Mouse (Mus musculus): ENCODE measurements around the gene Syt14. TPM values are rescaled to one million over a fixed set of nuclear protein-coding genes. Genes with fewer than 3 reads are reported as not detected.

Syt14 gene
- polyA plus RNA-seq, 2 experiments: 2.2 to 2.9 TPM

- Histone ChIP-seq H3K4me1 (ENCODE audit: control insufficient read depth, insufficient read depth, low read length) (no peaks in the 10 kb centered on the region), H3K9me3 (ENCODE audit: control insufficient read depth, low read length) (no peaks in the 10 kb centered on the region), H3K27ac (replicated peaks; ENCODE audit: low read depth, low read length) (no peak overlapping the region), H3K4me3 (replicated peaks; ENCODE audit: low read length) (no peak overlapping the region), H3K9ac (ENCODE audit: low read depth, low read length, severe bottlenecking) (no peak overlapping the region), H3K36me3 (ENCODE audit: control insufficient read depth, insufficient read depth, low read length) (no peaks in the 10 kb centered on the region), H3K27me3 (ENCODE audit: control insufficient read depth, insufficient read depth, low read length) (no peaks in the 10 kb centered on the region), H3K4me2 (replicated peaks; ENCODE audit: low read depth, low read length, severe bottlenecking) (no peak overlapping the region)
- ATAC-seq (ENCODE audit: low FRiP score, low read depth) (no peak), DNase-seq (ENCODE audit: low spot score) (no peak)
- no peak for TF ChIP-seq POLR2A (IDR thresholded peaks at IDR 0.05; ENCODE audit: borderline replicate concordance, extremely low read depth, insufficient read depth, insufficient read length)
- 85% methylated on average over 5 of the region's 5 CpGs for WGBS
Observed at GRCm38 (mm10) chr1:192962323-192962722, 73.3 kb downstream of the Syt14 start.

DNA sequence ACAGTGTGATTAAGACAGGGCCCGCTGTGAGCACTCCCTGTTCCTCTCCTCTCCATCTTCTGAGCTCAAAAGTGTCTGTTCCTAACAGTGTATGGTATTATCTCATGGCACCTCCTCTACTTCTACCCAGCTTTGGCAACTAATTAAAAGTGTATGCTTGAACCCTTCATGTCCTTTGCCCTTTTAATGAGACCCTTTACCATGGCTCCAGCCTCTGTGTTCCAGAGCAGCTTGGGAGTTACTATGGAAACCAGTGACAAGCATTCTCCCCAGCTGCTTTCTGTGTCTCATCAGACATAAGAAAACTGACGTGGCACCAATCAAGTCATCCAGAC lies 87.8 kb downstream of the Syt14 start:
- WGBS: 41% methylated on average over 2 of the region's 2 CpGs
- H3K9ac ChIP-seq (ENCODE audit: low read depth, low read length, severe bottlenecking): no peak overlapping the region
- H3K4me2 ChIP-seq (replicated peaks; ENCODE audit: low read depth, low read length, severe bottlenecking): no peak overlapping the region
- H3K27me3 ChIP-seq (ENCODE audit: control insufficient read depth, insufficient read depth, low read length): no peaks in the 10 kb centered on the region
- no peak for TF ChIP-seq POLR2A (IDR thresholded peaks at IDR 0.05; ENCODE audit: borderline replicate concordance, extremely low read depth, insufficient read depth, insufficient read length)
- ATAC-seq (ENCODE audit: low FRiP score, low read depth) (no peak), DNase-seq (ENCODE audit: low spot score) (no peak)
- H3K4me3 ChIP-seq (replicated peaks; ENCODE audit: low read length): no peak overlapping the region
- H3K36me3 ChIP-seq (ENCODE audit: control insufficient read depth, insufficient read depth, low read length): no peaks in the 10 kb centered on the region
- no peaks in the 10 kb centered on the region for H3K9me3 ChIP-seq (ENCODE audit: control insufficient read depth, low read length)
- no peaks in the 10 kb centered on the region for H3K4me1 ChIP-seq (ENCODE audit: control insufficient read depth, insufficient read depth, low read length)
- H3K27ac ChIP-seq (replicated peaks; ENCODE audit: low read depth, low read length): no peak overlapping the region

- no peak overlapping the region for H3K4me3 ChIP-seq (replicated peaks; ENCODE audit: low read length)
- no peaks in the 10 kb centered on the region for H3K27me3 ChIP-seq (ENCODE audit: control insufficient read depth, insufficient read depth, low read length)
- H3K9me3 ChIP-seq (ENCODE audit: control insufficient read depth, low read length): no peaks in the 10 kb centered on the region
- 77% methylated on average over 1 of the region's 1 CpGs for WGBS
- H3K9ac ChIP-seq (ENCODE audit: low read depth, low read length, severe bottlenecking): no peak overlapping the region
- TF ChIP-seq POLR2A (IDR thresholded peaks at IDR 0.05; ENCODE audit: borderline replicate concordance, extremely low read depth, insufficient read depth, insufficient read length): no peak
- no peak for DNase-seq (ENCODE audit: low spot score)
- H3K36me3 ChIP-seq (ENCODE audit: control insufficient read depth, insufficient read depth, low read length): no peaks in the 10 kb centered on the region
- no peak overlapping the region for H3K4me2 ChIP-seq (replicated peaks; ENCODE audit: low read depth, low read length, severe bottlenecking)
- no peak for ATAC-seq (ENCODE audit: low FRiP score, low read depth)
- no peak overlapping the region for H3K27ac ChIP-seq (replicated peaks; ENCODE audit: low read depth, low read length)
- no peaks in the 10 kb centered on the region for H3K4me1 ChIP-seq (ENCODE audit: control insufficient read depth, insufficient read depth, low read length)
Observed at GRCm38 (mm10) chr1:192947170-192947838, 88.3 kb downstream of the Syt14 start.

DNA sequence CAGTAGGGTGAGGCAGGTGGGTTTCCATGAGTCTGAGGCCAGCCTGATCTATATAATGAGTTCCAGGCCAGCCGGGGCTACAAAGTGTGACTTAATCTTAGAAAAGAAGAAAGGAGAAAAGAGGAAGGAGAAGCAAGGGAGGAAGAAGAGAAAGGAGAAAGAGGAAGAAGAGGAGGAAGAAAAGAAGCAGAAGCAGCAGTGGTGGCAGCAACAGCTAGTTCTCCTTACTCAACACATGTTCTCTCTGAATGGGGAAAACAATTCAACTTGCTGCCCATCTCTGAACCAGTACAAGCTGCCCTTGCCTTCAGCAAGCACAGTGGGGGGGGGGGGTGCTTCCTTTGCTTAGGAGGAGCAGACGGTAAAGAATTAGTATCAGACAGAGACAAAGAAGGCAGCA lies 96.5 kb downstream of the Syt14 start:
- no peak for TF ChIP-seq POLR2A (IDR thresholded peaks at IDR 0.05; ENCODE audit: borderline replicate concordance, extremely low read depth, insufficient read depth, insufficient read length)
- Histone ChIP-seq H3K27me3 (ENCODE audit: control insufficient read depth, insufficient read depth, low read length) (no peaks in the 10 kb centered on the region), H3K4me3 (replicated peaks; ENCODE audit: low read length) (no peak overlapping the region), H3K27ac (replicated peaks; ENCODE audit: low read depth, low read length) (no peak overlapping the region), H3K9ac (ENCODE audit: low read depth, low read length, severe bottlenecking) (no peak overlapping the region), H3K36me3 (ENCODE audit: control insufficient read depth, insufficient read depth, low read length) (no peaks in the 10 kb centered on the region), H3K4me2 (replicated peaks; ENCODE audit: low read depth, low read length, severe bottlenecking) (no peak overlapping the region), H3K9me3 (ENCODE audit: control insufficient read depth, low read length) (no peaks in the 10 kb centered on the region), H3K4me1 (ENCODE audit: control insufficient read depth, insufficient read depth, low read length) (no peaks in the 10 kb centered on the region)
- DNase-seq (ENCODE audit: low spot score) (no peak), ATAC-seq (ENCODE audit: low FRiP score, low read depth) (no peak)
- WGBS: 62% methylated on average over 2 of the region's 2 CpGs

DNA sequence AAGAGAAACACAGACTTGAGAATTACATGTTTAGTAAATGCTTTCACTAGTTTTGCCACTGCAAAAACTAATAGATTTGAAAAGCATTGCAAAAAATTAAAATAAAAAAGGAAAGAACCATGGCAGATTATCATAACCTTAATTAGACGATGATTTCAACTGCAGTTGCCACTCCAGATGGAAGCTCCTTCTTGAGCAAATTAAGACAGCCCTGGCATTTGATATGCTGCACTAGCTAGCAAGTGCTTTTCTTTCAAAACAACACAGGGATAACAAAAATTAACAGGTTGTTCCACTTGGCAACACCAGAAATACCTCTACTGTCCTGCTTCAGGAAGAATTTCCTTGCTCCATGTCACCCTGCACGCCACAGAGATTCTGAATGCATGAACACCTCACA lies 97.6 kb downstream of the Syt14 start:
- Histone ChIP-seq H3K9me3 (ENCODE audit: control insufficient read depth, low read length) (no peaks in the 10 kb centered on the region), H3K4me2 (replicated peaks; ENCODE audit: low read depth, low read length, severe bottlenecking) (no peak overlapping the region), H3K27me3 (ENCODE audit: control insufficient read depth, insufficient read depth, low read length) (no peaks in the 10 kb centered on the region), H3K4me3 (replicated peaks; ENCODE audit: low read length) (no peak overlapping the region), H3K4me1 (ENCODE audit: control insufficient read depth, insufficient read depth, low read length) (no peaks in the 10 kb centered on the region), H3K36me3 (ENCODE audit: control insufficient read depth, insufficient read depth, low read length) (no peaks in the 10 kb centered on the region), H3K9ac (ENCODE audit: low read depth, low read length, severe bottlenecking) (no peak overlapping the region), H3K27ac (replicated peaks; ENCODE audit: low read depth, low read length) (no peak overlapping the region)
- no peak for TF ChIP-seq POLR2A (IDR thresholded peaks at IDR 0.05; ENCODE audit: borderline replicate concordance, extremely low read depth, insufficient read depth, insufficient read length)
- no peak for ATAC-seq (ENCODE audit: low FRiP score, low read depth)
- DNase-seq (ENCODE audit: low spot score): no peak
- WGBS: 89% methylated on average over 2 of the region's 2 CpGs

DNA sequence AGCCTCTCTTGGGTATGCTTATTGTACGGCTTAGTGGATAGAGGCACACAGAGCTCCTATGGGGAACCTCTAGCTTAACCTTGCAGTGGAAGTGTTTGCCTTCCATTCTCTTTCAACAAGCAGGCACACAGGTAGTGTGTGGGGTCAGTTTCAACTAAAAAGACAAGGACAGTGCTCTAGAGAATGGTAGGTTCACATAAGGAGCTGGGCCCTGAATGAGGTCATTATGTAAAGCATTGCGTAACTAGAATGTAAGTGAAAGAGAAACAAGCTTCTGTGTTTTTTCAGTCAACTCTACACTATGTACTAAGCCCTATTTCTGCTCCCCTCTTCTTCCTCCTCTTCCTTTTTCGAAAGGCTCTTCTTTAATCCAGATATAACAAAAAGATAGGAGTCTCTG lies 103.8 kb downstream of the Syt14 start:
- H3K36me3 ChIP-seq (ENCODE audit: control insufficient read depth, insufficient read depth, low read length): no peaks in the 10 kb centered on the region
- H3K4me3 ChIP-seq (replicated peaks; ENCODE audit: low read length): no peak overlapping the region
- ATAC-seq (ENCODE audit: low FRiP score, low read depth): no peak
- no peak overlapping the region for H3K27ac ChIP-seq (replicated peaks; ENCODE audit: low read depth, low read length)
- no peak overlapping the region for H3K9ac ChIP-seq (ENCODE audit: low read depth, low read length, severe bottlenecking)
- no peak overlapping the region for H3K4me2 ChIP-seq (replicated peaks; ENCODE audit: low read depth, low read length, severe bottlenecking)
- no peak for TF ChIP-seq POLR2A (IDR thresholded peaks at IDR 0.05; ENCODE audit: borderline replicate concordance, extremely low read depth, insufficient read depth, insufficient read length)
- no peaks in the 10 kb centered on the region for H3K9me3 ChIP-seq (ENCODE audit: control insufficient read depth, low read length)
- no peaks in the 10 kb centered on the region for H3K4me1 ChIP-seq (ENCODE audit: control insufficient read depth, insufficient read depth, low read length)
- DNase-seq (ENCODE audit: low spot score): no peak
- no peaks in the 10 kb centered on the region for H3K27me3 ChIP-seq (ENCODE audit: control insufficient read depth, insufficient read depth, low read length)
- 86% methylated on average over 3 of the region's 3 CpGs for WGBS

All from limb, embryonic 14.5 days (tissue).